Mouse (Mus musculus) T-helper 17 cell (primary cell): ENCODE data around the gene Gm4131.

Source experiments
- in situ Hi-C, 2 experiments: fragments of 300-600 bp; cut with MboI, MseI; formaldehyde crosslinking; loops; 1 replicate in 1 of 2; 2 replicates in 1 of 2; pipeline ENCODE4 v1.15.1; 2025; ENCODE audit warnings: high pct_unique_total_duplicates in 2 of 2

The Gm4131 gene

DNA sequence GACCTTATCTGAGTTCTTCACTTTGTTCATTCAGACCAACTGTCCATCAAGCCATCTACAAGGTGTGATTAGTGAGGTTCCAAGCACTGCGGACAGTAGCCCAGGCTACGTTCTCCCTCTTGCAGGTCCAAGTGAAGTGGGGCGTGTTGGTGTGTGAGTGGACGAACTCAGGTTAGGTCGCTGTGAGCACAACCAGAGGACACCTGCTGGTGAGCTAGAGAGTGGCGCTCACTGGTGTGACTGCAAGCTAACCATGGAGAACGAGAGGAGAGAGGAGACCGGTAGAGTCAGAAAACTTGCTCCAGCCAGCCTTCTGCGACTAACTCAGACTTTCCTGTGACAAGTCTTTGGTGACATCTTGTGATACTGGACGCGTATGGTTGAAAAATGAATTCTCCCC, 107.2 kb downstream of the Gm4131 start:
- in situ Hi-C loops, result loop anchor here (5.0 to 10.0 kb wide), 2 partner anchors 202 to 785 kb away; no protein-coding TSS in a partner anchor

DNA sequence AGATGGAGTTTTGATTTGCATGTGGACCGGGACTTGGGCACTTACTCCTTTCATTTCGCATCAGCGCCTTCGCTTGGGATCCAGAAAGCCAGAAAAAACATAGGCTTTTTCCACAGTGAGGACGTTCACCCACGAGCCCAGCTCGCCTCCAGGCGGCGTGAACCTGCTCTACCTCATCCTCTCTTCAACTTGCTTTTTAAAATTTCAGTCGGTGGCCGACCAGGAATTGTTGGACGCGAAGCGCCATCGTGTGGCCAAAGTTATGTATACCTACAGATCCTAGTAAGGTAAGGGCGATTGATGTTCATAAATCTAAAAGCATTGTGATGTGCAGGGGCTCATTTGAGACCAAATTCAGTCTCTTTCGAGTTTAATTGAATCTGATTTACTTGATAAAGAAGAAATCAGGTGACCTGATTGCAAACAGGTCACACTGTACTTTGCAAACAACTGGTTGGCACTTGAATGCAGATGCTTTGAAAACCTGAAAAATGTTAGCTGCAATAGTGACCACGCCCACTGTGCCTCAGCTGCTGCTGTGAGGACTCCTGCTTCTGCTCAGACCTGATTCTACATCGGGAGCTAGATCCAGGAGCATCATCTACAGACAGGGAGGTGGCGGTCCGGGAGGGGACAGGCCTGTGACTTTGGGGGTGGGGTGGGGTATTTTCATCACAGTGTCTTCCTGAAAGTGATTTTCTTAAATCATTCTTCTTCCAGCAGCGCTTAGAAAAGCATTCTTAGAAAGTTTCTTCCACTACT, 109.1 kb downstream of the Gm4131 start:
- in situ Hi-C loops, result loop anchor here (5.0 to 10.0 kb wide), 2 partner anchors 200 to 783 kb away; no protein-coding TSS in a partner anchor

DNA sequence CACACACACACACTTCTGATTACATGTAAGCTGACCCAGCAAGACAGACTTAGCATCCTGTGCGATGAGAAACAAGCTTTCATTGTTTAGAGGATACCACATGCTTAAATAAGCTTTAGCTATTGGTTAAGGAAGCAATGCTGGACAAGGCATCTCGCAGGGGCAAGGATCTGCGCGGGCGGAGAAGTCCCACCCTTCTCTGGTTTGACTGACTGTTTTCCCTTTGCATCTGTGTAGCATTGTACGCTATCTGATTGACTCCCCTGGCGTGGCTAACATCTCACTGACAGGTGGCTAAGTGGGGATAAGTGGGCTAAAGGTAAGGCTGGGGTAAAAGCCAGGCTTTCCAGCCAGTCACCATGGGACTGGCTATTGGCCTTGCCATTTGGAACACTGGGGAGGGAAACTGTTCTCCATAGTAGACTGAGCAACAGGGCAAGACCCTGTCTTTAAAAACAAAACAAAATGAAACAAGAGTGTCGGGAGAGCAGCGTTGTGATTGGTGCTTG, 110.4 kb downstream of the Gm4131 start, which contains the start of gene Gucy1b2:
TSS of gene Gucy1b2 (minus strand) at position 51 of the 509 bp plus-strand sequence.
- in situ Hi-C loops, result loop anchor here (5.0 to 10.0 kb wide), 2 partner anchors 199 to 781 kb away; no protein-coding TSS in a partner anchor

DNA sequence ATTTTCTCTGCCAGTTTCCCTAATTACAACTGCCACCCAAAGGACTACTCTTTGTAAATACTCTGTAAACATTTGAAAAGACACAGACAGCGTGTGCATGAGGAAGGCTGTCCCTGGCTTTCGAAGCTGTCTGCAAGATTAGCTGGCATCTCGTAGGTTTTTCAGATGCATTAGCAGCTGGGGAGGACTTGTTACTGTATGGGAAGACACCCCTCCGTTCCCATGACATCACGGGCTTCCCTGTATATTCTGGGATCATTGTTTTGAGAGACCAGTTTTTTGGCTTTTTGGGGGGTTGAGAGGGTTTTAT, 111.2 kb downstream of the Gm4131 start:
- in situ Hi-C loops, result loop anchor here (5.0 to 10.0 kb wide), 2 partner anchors 198 to 781 kb away; no protein-coding TSS in a partner anchor

DNA sequence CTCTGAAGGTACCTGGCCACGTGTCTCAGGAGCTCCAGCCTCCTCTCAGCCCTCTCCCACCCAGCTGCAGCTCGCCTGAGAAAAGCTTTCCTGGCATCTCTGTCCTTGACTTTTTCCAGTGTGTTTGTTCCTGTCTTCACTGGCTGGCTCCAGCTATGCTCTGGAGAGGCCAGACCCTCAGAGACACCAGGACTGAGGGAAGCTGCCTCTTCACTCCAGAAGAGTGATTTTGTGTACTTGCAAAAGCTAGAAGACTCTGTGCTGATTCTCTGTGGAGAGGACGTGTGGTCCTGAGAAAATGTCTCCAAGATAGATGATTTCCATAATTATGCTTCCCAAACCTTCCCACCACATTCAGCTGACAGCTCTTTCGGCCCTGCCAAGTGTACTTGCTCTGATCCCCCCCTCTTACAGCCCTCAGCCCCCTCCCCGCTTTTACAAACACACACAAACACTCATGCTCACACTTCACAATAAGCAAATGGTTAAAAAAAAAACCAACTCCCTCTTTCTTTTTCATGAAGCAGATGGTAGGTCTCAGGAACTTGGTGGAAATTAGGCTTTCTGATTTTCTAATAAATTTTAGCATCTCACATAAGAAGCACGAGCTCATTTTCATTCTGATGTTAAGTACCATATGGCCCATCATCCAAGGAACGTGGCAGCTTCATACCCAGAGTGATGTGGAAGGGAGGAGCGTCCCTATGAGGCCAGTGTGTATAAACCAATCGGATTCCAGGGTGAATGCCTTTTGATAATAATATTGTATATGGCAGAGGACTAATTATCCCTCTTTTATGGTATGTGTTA, 111.8 kb downstream of the Gm4131 start:
- in situ Hi-C loops, result loop anchor here (5.0 to 10.0 kb wide), 3 partner anchors 198 to 883 kb away; no protein-coding TSS in a partner anchor

DNA sequence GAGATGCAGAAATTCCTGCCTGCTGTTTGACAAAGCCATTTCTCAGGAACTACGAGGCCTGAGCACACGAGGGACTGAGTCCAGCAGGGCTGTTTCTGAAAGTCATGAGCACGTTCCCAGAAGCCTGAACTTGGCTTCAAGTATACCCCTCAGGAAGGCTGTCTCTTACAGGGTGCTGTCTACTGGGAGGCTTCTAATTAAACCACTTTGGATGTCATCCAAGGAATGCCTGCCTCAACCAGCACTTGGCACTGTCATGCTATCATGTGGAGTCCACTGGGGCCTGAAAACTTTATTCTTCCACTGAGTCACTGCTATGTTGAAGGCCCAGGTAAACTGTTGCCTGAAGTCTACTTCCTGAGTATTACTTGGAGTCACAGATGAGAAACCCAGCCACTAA, 112.6 kb downstream of the Gm4131 start:
- in situ Hi-C loops, result loop anchor here (5.0 to 10.0 kb wide), 2 partner anchors 779 to 882 kb away; no protein-coding TSS in a partner anchor

DNA sequence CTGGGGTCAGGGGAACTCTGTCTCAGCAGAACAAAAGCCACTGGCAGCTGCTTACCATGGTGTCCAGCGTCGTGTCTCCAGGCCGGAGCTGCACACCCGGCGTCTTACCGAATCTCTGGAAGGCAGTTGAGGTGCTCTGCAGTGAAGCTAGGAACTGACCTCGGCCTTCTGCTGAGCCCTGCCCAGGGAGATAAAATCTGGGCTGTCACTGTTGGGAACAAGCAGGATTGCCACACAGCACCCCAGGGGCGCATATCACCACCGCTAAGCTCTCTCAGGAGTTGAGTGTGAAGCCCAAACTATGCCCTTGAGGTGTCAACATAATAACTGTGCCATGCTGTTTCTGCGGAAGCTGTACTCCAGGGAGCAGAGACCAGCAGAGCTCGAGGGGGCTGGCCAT, 113.4 kb downstream of the Gm4131 start:
- in situ Hi-C loops, result loop anchor here (5.0 to 10.0 kb wide), 2 partner anchors 778 to 881 kb away; no protein-coding TSS in a partner anchor

DNA sequence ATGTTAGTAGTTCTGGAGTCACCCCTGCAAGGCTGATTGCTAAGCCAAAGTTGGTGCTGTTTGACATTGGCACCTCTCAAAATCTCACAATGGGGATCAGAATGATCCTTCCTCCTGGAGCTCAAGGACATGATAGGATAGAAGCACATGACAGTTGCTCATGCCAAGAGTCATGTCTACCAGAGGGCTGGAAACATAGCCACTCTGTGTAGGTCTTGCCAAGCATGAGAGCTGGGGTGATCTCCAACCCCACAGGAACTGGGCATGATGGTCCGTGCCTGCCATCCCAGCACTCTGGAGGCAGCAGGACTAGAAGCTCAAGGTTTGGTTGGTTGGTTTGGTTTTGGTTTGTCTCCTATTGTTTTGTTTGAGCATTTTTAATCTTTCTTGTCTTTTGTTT, 116.0 kb downstream of the Gm4131 start:
- in situ Hi-C loops, result loop anchor here (5.0 to 10.0 kb wide), 2 partner anchors 776 to 878 kb away; no protein-coding TSS in a partner anchor

DNA sequence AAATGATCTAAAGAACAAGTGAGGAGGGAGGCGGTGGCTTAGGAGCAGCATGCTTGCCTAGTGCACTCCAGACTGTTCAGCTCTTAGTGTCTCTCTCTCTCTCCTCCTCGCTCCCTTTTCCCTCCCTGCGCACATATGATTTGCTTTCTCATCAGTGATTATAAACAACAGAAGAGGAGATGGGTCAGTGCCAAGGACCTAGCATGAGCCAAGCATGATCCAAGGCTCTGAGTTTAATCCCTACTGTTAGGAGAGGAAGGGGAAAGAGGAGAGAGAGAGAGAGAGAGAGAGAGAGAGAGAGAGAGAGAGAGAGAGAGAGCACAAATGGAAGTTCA, 119.5 kb downstream of the Gm4131 start:
- in situ Hi-C loops, result loop anchor here (5.0 kb wide), 3 partner anchors 35 to 870 kb away; no protein-coding TSS in a partner anchor

DNA sequence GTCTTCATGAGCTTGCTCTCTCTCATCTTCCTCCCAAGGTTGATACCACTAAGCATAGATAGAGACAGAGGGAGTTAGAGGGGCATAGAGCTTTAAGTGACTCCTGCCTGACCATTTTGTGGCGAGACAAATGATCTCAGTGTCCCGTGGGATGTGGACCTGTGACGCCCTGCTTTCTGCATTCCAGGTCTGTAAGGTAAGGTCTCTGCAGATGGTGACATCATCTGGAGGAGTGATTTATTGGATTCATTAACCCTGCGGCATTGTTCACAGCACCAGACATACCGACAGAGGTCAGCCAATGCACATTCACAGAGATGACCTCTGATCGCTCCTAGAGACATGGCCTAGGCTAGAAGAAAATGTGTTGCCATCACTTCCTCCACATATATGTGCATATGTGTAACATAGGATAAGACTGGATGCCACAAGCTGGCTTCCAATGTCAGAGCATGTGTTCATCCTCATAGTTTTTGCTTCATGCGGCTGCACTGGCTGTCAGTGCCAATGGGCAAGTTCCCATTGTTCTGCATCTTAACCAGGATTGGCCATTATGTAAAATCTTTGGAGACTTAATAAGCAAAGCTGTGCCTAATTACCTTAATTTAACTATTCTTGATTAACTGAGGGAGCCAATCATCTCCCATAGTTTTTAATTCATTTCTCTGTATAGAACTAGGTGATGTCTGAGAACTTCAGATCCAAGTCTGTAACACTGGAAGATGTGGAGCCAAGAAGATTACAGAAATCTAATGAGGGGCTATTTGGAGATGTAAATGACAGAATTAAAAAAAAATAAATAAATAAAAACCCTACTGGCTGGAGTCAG, 120.1 kb downstream of the Gm4131 start:
- in situ Hi-C loops, result loop anchor here (5.0 kb wide), 3 partner anchors 34 to 869 kb away; no protein-coding TSS in a partner anchor

DNA sequence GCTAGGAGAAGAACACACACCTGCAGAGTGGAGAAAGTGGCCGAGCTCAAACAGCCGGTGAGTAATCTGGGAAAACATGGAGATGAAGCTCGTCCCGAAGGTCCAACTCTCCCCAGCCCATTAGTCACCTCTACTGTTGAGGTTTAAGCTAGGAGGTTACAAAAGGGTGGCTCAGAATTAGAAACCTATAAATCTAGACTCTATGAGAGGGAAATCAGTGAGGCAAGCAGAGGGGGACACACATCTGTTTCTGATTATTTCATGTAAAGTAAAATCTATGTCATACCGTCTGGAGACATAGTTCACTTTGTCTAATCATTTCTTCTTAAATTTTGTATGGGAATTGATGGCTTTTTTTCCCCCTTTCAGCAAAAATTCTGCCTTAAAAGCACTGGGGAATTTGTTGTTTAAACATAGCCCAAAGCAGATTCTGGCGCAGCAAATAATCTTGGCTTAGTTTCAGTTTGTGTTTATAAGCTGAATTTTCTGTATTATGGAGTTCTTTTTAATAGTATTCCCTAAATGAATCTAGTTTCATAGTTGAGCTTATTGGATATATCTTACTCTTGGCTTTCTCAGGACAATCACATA, 122.8 kb downstream of the Gm4131 start:
- in situ Hi-C loops, result no loop called here

DNA sequence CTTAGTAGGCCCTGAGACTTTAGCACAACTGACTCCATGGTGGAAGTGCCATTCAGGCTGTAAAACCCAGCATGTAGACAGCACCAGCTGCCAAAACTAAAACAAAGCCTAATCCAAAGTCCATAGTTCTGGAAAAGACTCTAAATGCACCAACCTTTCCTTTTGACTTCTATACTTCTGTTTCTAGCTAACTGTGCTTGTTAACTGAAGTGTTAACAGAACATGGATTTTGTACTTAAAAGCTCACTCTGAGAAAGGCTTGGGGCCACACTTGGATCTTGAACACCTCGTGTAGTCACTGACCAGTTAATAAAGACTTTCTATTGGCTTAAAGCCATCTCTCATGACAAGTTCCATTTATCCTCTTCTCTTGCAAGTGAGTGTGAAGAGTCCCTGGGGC, 123.8 kb downstream of the Gm4131 start:
- in situ Hi-C loops, result no loop called here

DNA sequence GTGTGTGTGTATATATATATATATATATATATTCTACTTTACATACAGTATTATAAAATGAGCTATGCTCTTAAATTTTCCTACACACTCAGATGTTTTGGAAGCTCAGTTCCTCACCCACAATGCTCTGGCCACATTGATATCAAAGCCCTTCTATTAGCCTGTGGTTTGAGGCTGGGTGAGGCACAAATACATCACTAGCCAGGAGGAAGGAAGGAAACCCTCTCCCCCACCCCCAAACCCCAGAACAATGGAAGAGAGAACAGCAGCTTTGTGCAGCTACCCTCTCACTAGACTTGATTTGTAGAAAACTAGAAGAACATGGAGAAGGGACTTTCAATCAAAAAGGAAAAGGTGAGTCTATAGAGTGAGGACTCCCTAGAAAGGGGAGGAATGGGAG, 126.7 kb downstream of the Gm4131 start:
- in situ Hi-C loops, result no loop called here

DNA sequence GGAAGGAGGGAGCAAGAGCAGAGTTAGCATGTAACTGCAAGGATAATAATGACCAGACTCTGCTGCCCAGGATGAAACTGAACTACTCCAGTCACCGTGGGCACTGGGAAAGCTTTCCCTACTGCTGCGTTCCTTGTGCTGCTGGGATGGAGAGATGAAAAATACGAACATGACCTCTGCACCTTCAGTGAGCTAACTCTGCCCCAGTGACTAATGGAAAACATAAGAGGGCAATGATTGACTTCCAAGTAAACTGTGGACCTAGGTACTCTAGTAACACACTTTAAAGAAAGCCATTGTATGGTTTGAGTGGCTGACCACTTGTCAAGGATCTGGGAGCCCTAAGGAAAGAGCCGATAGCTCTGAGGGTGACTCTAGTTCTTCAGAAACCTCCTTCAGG, 128.5 kb downstream of the Gm4131 start:
- in situ Hi-C loops, result no loop called here

DNA sequence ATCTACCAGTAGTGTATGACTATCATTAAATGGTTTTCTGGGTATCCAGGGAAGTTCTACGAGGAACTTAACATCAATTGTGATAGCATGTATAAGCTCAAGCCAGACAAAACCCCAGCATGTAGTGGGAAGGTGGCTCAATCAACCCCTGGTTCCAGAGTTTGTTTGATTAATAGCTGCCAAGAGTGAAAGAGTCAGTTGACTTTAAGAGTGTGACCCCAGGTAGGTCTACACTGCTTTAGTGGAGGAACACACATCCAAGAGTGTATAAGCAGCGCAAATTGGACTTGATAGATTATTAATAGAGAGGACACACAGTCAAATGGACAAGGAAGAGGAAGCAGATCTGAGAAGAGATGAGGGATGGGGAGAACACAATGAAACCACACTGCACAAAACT, 128.9 kb downstream of the Gm4131 start:
- in situ Hi-C loops, result no loop called here

DNA sequence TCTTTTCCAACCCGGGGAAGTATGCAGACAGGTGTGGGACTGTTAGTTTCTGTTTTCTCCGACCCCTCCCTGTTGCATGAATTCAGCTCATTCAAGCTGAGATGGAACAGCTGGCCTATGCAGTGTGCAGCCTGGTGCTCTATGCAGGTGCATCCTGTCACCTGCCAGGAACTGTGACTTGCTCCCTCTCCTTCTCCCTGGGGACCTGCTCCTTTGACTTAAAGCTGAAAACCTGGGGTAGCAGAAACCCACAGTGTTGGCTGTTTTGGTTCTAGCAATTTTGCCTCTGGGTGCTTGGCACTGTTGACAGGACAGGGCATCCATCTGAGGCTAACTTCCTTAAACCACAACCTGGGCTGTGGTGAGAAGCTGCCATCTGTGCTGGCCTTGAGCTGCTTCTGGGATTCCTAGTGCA, 141.4 kb downstream of the Gm4131 start:
- in situ Hi-C loops, result no loop called here

DNA sequence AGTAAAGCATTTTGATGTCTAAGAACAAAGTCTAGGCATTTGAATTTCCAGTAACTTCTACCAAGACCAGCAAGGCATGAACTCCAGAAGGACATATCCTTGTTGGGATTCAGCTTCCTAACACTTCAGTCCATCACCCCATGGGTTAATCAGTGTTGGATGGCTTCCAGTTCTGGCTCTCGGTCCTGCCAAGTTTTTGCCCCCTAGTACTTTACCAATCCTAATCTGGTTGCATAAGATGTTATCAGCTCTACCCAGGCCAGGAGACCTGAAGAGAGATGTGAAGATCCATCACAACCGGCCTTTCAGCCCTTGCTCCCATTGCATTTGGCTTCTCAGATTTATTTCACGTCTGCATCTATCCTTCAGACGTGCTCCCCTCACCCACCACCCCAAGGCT, 144.5 kb downstream of the Gm4131 start:
- in situ Hi-C loops, result loop anchor here in 1 of 2 experiments (5.0 kb wide), 1 partner anchor 100 kb away; no protein-coding TSS in a partner anchor

DNA sequence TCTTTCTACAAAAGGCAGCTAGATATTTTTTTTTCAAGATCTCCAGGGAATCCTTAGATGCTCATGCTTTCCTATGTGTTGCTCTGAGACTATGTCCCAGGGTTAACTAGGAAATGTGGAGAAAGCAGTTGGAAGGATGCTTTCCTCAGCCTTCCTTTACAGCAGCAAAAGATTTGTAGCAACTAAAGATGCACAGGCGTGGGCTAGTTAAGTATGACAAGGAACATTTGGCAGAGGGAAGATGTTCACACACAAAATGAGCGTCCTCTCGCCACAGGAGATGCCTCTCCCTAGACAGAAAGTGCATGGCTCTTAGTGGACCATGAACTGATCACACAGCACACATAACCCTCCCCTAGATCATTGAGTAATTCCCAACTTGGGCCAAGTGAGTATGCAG, 149.2 kb downstream of the Gm4131 start:
- in situ Hi-C loops, result no loop called here

DNA sequence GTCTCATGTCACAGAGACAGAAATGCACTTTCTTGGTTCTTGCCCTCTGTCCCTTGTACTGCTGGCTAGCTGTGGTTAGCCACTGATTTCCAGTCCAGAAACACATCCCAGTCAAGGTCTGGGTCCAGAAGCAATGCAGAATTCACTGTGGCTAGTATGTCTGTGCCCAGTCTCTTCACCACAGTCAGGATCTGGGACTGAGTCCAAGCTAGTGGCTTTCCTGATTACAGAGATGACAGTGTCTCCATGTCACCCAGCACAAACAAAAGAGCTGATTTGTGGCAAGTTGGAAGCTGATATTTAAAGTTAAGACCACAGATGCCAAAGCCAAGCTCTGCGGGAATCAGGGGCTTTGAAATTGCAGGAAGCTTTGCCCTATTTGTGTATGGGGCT, 150.0 kb downstream of the Gm4131 start:
- in situ Hi-C loops, result no loop called here

DNA sequence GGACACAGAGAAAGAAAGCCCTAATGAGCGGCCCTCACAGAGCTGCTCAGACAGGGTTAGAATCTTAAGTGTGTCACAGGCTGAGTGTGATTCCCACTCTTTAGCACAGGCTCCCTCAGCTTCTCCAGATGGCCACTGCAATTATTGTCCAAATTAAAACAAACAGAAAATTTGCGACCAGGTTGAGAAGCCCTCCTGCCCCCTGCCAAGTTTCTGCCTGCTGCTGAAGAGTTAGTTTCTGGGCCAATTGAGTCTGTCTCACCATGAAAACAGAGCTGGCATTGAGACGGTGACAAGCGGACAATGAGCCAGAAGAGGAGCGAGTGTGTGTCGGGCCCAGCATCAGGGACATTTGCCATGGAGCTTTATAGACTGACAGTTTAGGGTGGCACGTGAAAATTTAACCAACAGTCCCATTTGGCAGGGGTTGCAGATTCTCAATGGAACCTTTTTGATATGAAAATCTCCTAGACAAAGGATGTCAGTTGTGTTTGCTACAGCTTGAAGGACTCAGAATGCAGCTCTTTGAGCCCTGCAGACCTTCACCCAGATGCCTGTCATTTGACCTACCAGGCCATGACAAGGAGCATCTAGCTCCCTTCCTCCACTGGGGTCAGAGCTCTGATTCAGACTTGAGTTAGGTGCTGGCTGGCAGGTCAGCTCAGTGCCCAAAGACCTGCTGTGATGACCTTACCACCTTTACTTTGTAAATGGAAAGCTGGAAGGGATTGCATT, 150.5 kb downstream of the Gm4131 start:
- in situ Hi-C loops, result no loop called here
